Mouse (Mus musculus) lung, adult 2 months (tissue): ENCODE measurements at regions not wholly inside any gene's neighbourhood (a gene's known extent, or its start where the extent isn't known, plus 50 kb on each side); places are given as distances from the start of the nearest gene placed in this dataset.

Source experiments
- CTCF ChIP-seq: fragments of 200-500 bp; IDR thresholded peaks from 2 replicates; pipeline ENCODE4 v1.5.1; 2011; ENCODE audit warnings: mild to moderate bottlenecking, low read length, control low read depth; ENCODE audit not compliant: insufficient read depth
- POLR2A ChIP-seq: fragments of 200-500 bp; IDR thresholded peaks from 2 replicates; pipeline ENCODE4 v1.6.1; 2011; ENCODE audit warnings: low read depth, mild to moderate bottlenecking, control low read depth, low read length, borderline replicate concordance; ENCODE audit errors: extremely low read depth

- TF ChIP-seq POLR2A, result no peak
- TF ChIP-seq CTCF, result no peak
These were observed 278.5 kb downstream of the Olfr1505 start for GRCm38 (mm10) chr19:14191820-14192219.
